Mouse (Mus musculus) thymus, adult 2 months (tissue): Measurements from ENCODE around the gene Gck.

Experiments used
- CTCF ChIP-seq: fragments of 200-500 bp; IDR thresholded peaks from 2 replicates; pipeline ENCODE4 v1.5.1; 2012; ENCODE audit warnings: mild to moderate bottlenecking, control low read depth, low read length, moderate library complexity, borderline replicate concordance; ENCODE audit not compliant: control insufficient read depth, poor library complexity, insufficient read depth; ENCODE audit errors: extremely low read depth
- POLR2A ChIP-seq: fragments of 200-500 bp; IDR thresholded peaks from 2 replicates; pipeline ENCODE4 v1.6.1; 2012; ENCODE audit warnings: mild to moderate bottlenecking, low read length, control low read depth, moderate library complexity; ENCODE audit not compliant: control insufficient read depth, poor library complexity, insufficient read depth; ENCODE audit errors: extremely low read depth

GRCm38 (mm10) chr11:5920323-5920960 lies 29.4 kb downstream of the Gck start:
- TF ChIP-seq POLR2A (no peak), CTCF (no peak)
